Mouse (Mus musculus) layer of hippocampus, postnatal 10 days (tissue): ENCODE results near the gene Jmjd8. TPM values are rescaled to one million over a fixed set of nuclear protein-coding genes. Genes with fewer than 3 reads are reported as not detected.

Experiments used
- DNase-seq, 2 experiments: peaks; one replicate each; pipeline ENCODE4 v3.0.0; 2021; ENCODE audit warnings: low spot score in 2 of 2
- microRNA-seq, 2 experiments: library from miRNA; unstranded; fragments of <30 nt; microRNA quantifications; one replicate each; pipeline ENCODE4 v1.2.0; 2021
- total RNA-seq, 2 experiments: library from RNA; stranded (reverse); gene quantifications; 2 replicates each; pipeline ENCODE4 v1.2.3; 2021

The Jmjd8 gene
- total RNA-seq, 2 experiments from 2014 or later, result 55.4 to 56.9 TPM

DNA sequence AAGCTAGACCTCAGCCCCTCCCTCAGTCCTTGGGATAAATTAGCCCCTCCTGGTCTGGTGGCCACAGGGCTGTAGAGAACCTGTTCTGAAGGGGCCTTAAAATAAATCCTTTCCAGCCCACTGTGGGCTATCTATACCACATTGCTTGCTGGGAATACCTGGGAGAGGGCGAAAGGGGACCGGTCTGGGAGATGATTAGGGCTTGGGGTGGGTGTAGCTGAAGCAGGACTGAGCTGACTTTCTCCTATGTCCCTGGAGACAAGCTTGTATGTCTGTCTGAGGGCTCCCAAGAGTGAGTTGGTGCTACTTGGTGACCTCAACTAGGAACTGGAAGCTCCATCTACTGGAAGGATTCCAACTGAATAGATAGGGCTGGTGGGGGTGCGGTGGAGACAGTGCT, 48.4 kb downstream of the Jmjd8 start:
- DNase-seq, result no peak

DNA sequence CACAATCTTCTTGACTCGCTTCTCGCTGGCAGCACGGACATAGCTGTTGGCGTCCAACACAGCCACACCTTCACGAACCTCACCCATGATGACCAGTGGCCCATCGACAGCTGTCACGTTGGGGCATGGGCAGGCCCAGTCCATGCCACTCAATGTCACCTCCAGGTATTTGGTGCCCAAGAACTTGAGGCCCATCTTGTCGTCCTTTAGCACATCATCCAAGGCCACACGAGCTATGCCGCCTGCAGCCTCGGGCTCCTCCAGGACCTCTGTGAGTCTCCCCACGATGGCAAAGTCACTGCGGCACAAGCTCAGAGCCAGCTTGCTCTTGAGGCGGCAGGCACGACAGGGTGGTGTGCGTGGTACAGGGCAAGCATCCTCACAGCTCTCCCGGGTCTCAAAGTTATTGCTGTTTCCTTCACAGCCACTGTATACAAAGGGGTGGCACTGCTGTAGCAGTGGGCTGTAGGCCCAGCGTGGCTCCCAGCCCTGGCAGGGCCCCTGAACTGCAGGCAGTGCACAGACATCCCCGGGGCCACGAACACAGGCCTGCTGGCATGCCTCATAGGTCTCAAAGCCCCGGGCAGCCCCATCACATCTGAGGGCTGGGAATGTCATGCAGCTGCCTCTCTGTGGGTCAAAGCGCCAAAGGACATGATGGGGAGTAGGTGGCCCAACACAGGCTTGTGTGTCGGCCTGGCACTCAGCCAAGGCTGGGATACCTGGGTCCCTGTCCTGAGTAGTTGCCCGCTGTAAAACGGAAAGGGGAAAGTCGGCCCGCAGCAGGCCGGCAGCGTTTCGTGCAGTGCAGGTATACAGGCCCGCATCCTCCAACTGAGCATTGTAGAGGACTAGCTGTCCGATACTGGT, 49.3 kb downstream of the Jmjd8 start:
- DNase-seq, result no peak

DNA sequence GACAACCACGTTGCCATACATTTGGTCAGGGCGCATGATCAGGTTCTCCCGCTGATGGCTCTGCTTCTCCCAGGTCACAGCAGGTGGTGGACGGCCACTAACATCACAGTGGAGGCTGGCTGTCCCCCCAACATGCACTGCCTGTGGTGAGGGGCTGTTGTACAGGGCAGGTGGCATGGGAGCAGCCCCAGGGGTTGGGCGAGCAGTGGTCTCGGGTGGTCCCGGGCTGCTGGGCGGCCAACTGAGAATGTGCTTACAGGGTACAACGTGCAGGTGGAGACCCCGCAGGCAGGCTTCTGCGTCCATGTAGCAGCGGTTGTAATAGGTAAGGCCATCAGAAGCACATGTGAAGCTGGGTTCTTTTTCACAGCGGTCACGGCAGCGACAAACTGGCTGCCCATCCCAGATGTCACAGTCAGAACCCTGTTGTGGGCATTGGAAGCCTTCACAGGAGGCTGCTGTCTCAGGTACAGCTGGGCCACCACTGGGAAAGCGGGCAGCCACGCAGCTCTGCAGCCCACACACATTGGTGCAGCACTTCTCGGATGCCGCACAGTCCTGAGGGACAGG, 50.0 kb downstream of the Jmjd8 start:
- no peak for DNase-seq

DNA sequence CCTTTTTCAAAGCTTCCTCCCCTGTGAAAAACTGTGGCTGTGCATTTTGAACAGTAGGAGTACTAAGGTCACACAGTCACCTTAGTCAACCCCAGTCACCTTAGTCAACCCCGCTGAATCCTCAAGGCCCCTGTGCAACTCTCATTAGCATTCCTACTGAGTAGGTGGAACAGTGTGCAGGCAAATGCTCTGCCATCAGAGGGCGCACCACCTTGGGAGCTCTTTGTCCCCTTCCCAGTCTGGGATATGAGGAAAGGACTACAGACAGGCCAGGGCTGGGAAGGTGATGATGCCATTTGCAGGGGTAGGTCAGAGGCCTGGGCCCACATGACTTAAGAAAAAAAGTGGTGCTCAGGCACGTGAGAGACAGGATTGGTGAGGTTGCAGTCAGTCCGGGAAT, 50.6 kb downstream of the Jmjd8 start:
- peak; percentile 64 to 65 for DNase-seq

DNA sequence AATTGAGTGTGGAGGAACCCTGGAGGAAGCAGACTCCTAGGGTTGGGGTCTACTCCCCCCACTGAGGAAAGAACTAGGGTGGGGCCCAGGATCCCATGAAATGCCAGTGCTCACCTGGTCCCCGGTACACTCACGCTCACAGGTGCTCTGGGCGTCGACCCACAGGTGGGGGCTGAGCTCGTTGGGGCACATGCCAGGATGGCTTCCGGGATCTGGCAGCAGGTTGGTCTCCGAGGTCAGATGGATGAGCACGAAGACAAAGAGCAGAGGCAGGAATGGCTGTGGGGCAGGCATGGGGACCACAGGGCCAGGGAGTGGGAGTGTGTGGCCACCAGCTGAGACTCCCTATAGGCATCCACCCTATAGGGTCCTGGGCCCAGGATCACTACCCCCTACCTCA, 51.1 kb downstream of the Jmjd8 start:
- DNase-seq, result no peak

DNA sequence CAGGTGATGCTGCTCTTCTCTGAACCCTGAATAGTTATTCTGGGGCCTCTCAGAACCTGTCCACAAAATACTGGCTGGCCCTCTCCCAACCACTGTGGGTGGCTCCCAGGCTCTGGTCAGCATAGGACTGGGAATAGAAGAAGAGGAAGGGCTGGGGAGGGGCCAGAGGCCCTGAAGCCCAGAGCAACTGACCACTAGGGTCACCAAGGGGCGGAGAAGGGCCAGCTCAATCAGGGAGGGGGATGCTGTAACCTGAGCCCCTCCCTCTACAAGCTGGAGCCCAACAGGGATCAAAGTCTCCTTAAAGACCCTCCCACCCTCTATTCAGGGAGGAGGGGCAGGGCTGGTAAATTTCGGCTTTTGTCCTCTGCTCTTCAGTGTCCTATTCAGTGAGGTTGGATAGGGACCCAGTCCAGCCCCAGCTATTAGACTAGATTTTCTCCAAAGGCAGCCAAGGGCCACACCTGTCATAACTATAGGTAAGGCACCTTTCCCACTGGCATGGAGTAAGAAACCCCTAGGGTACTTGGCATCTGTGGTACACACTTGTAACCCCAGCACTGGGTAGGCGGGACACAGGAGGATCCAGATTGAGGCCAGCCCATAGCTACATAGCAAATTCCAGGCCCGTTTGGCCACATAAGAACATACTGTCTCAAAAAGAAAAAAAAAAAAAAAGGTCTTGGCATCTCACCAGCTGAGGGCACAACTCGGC, 51.7 kb downstream of the Jmjd8 start, which contains the start of gene Wfikkn1:
Gene Wfikkn1 (minus strand): TSS at position 663 of the 715 bp plus-strand sequence.
- no peak for DNase-seq

DNA sequence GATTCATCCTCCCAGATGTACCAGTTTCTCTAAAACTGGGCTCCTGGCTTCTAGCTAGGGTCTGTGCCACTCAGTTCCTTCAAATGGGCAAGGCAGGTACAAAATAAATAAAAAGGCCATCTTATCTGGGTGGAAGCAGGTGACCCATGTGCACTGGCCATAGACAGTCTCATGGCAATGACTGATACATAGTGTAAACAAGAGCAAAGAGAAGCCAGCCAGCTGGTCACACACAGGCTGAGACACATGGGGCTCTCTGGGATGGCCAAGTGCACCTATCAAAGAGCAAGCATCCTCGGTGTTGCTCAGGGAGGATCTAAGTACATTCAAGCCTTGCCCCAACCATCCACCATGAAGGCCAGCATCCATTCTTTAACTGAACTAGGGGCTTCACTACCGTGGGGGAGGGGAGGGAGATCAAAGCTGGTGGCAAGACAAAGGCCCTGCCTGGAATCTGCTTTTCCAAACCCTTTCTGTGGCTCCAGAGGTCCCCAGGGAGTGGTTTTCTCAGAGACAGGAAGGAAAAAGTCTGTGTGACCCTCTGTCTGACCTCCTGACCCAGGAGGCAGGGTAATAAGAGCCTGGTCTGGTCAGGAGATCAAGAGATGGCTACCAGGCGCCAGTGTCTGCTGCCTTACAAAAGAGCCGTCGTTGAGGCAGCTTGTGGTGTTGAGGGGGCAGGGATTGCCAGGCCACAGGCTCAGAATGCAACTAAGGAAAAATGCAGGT, 52.4 kb downstream of the Jmjd8 start:
- DNase-seq, result no peak

Small RNAs within 50 kb of the gene (microRNA-seq; reads per million reads assigned to microRNA genes)
- gene Mir3082 (2.0 to 3.3 reads per million in 2 experiments), gene Mir6966 (0.59 to 2.7 reads per million in 2 experiments)

Other genes starting within 250 kb of the Jmjd8 start
- 10 to 100 TPM; 23.1 to 26.4 TPM for gene Lmf1, start 249.8 kb upstream of the Jmjd8 start, total RNA-seq
- gene Gng13, start 111.7 kb upstream of the Jmjd8 start, total RNA-seq, result 10 to 100 TPM; 55.4 to 57.2 TPM
- gene Chtf18, start 101.4 kb upstream of the Jmjd8 start, total RNA-seq, result 1 to 10 TPM; 2.6 to 3.6 TPM
- 10 to 100 TPM; 27.0 to 30.0 TPM for gene Rpusd1, start 101.2 kb upstream of the Jmjd8 start, total RNA-seq
- gene Mslnl, start 92.8 kb upstream of the Jmjd8 start, total RNA-seq, result not detected
- gene Msln, start 74.5 kb upstream of the Jmjd8 start, total RNA-seq, result 1 to 10 TPM; 1.8 to 2.6 TPM
- 10 to 100 TPM; 25.7 to 26.9 TPM for gene Narfl, start 55.1 kb upstream of the Jmjd8 start, total RNA-seq
- gene Haghl, start 43.2 kb upstream of the Jmjd8 start, total RNA-seq, result 100 to 1,000 TPM; 140 to 157 TPM
- under 1 TPM; 0.23 to 0.33 TPM for gene Ccdc78, start 42.3 kb upstream of the Jmjd8 start, total RNA-seq
- gene Fam173a, start 36.0 kb upstream of the Jmjd8 start, total RNA-seq, result 10 to 100 TPM; 69.2 to 80.1 TPM
- not detected for gene AC134908.4, start 33.2 kb upstream of the Jmjd8 start, total RNA-seq
- 10 to 100 TPM; 51.2 to 65.8 TPM for gene Metrn, start 31.7 kb upstream of the Jmjd8 start, total RNA-seq
- gene Fbxl16, start 19.8 kb upstream of the Jmjd8 start, total RNA-seq, result 100 to 1,000 TPM; 272 to 292 TPM
- gene Wdr24, start 5.2 kb upstream of the Jmjd8 start, total RNA-seq, result 10 to 100 TPM; 21.0 to 24.1 TPM
- gene Stub1, start 4.5 kb downstream of the Jmjd8 start, total RNA-seq, result 100 to 1,000 TPM; 168 to 169 TPM
- 10 to 100 TPM; 80.6 to 99.3 TPM for gene Rhbdl1, start 8.4 kb downstream of the Jmjd8 start, total RNA-seq
- 10 to 100 TPM; 30.9 to 36.3 TPM for gene Gm20683, start 12.9 kb downstream of the Jmjd8 start, total RNA-seq
- gene Rhot2, start 16.0 kb downstream of the Jmjd8 start, total RNA-seq, result 10 to 100 TPM; 80.3 to 94.8 TPM
- gene Wdr90, start 32.6 kb downstream of the Jmjd8 start, total RNA-seq, result 10 to 100 TPM; 25.4 to 37.8 TPM
- gene Mcrip2, start 39.9 kb downstream of the Jmjd8 start, total RNA-seq, result 10 to 100 TPM; 30.6 to 32.6 TPM
- 10 to 100 TPM; 31.7 to 32.7 TPM for gene Mettl26, start 46.2 kb downstream of the Jmjd8 start, total RNA-seq
- 1 to 10 TPM; 1.1 to 1.4 TPM for gene Wfikkn1, start 52.0 kb downstream of the Jmjd8 start, total RNA-seq
- 10 to 100 TPM; 41.9 to 49.9 TPM for gene Rab40c, start 90.9 kb downstream of the Jmjd8 start, total RNA-seq
- gene Pigq, start 116.1 kb downstream of the Jmjd8 start, total RNA-seq, result 100 to 1,000 TPM; 144 to 149 TPM
- not detected for gene Nhlrc4, start 116.1 kb downstream of the Jmjd8 start, total RNA-seq
- gene A930017K11Rik, start 123.7 kb downstream of the Jmjd8 start, total RNA-seq, result not detected
- 10 to 100 TPM; 38.2 to 50.8 TPM for gene Capn15, start 156.9 kb downstream of the Jmjd8 start, total RNA-seq
- gene Rab11fip3, start 240.7 kb downstream of the Jmjd8 start, total RNA-seq, result 10 to 100 TPM; 69.6 to 79.3 TPM